Mouse (Mus musculus): ENCODE measurements around the gene Zfp74.
"Not testable (repeated sequence)": the region's sequence is repeated elsewhere in the genome, so short reads cannot be mapped to it uniquely, and the experiment has no call there.

DNA sequence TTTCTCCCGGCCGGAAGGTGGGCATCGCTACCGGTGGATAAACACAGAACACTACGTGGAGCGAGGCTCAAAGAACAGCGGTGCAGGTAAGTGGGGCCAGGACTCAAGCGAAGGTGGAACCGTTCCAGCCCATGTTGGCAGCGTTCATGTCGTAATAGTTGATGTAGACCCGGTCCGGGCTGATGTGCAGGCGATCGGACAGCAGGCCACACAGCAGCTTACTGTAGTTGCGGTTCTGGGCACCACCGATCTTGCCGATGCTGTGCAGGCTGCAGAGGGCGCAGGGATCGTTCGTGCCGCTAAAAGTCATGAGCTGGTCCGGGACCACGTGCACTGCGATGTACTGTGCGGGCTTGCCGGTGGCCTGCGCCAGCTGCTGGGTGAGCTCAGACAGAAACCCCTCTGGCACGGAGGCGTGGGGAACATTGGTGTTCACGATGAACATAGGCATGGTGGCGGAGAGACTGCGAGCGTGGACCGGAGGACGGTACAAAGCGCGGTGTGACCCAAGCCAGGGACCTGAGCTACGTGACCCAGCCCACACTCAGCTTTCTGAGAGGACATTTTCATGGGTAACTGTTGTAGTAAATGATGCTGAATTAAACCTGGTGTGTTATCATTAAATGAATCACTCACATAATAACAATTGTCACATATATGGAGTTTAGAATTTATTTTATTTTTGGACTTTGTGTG is 11.4 kb upstream of the Zfp74 start:
- not testable (repeated sequence) for TF ChIP-seq POLR2A, CTCF (IDR thresholded peaks at IDR 0.05; ENCODE audit: insufficient read depth, low read depth, low read length)
